Mouse (Mus musculus): ENCODE results near the gene Upk2. TPM values are rescaled to one million over a fixed set of nuclear protein-coding genes. Genes with fewer than 3 reads are reported as not detected.
A peak's percentile ranks its signal among the peaks of the same experiment; 100 is the strongest.
"Not testable (repeated sequence)": the region's sequence is repeated elsewhere in the genome, so short reads cannot be mapped to it uniquely, and the experiment has no call there.

The Upk2 gene
- total RNA-seq, 4 experiments from 2014 or later: 0.29 to 0.54 TPM; not detected in 2

GRCm38 (mm10) chr9:44411601-44412130 lies 43.1 kb downstream of the Upk2 start:
- no peak for DNase-seq (ENCODE audit: low spot score in 2 of 2)

- DNase-seq (ENCODE audit: low spot score in 2 of 2): no peak
Observed at GRCm38 (mm10) chr9:44410647-44411336, 44.0 kb downstream of the Upk2 start.

GRCm38 (mm10) chr9:44408693-44409092 lies 46.1 kb downstream of the Upk2 start:
- DNase-seq (ENCODE audit: low spot score in 2 of 2): not testable (repeated sequence)

- no peak for DNase-seq (ENCODE audit: low spot score in 2 of 2)
Observed at GRCm38 (mm10) chr9:44407752-44408097, 47.1 kb downstream of the Upk2 start.

- DNase-seq (ENCODE audit: low spot score in 2 of 2): peak; percentile 84 to 86
Observed at GRCm38 (mm10) chr9:44406906-44407751, 47.6 kb downstream of the Upk2 start, which contains the start of the genes Rps25 and Trappc4. Gene Rps25 (plus strand): TSS chr9:44407139. Gene Trappc4 (minus strand): TSS chr9:44407600.

GRCm38 (mm10) chr9:44405011-44405410 lies 49.8 kb downstream of the Upk2 start:
- no peak for DNase-seq (ENCODE audit: low spot score in 2 of 2)

Other genes with a start within 250 kb of the Upk2 start
- 10 to 100 TPM in 1 of 4 experiments, 1 to 10 TPM in 3; 5.1 to 10.2 (median 7.3) TPM for gene Cbl, start 220.9 kb downstream of the Upk2 start, total RNA-seq (2022)
- not detected for gene Ccdc153, start 214.3 kb downstream of the Upk2 start, total RNA-seq (2022)
- gene Pdzd3, start 203.5 kb downstream of the Upk2 start, total RNA-seq (2022): 1 to 10 TPM in 1 of 4 experiments, under 1 TPM in 3; 0.56 to 1.0 (median 0.95) TPM
- 10 to 100 TPM; 20.5 to 24.7 (median 22.6) TPM for gene Nlrx1, start 186.4 kb downstream of the Upk2 start, total RNA-seq (2022)
- under 1 TPM; 0.12 to 0.70 (median 0.30) TPM for gene Abcg4, start 166.4 kb downstream of the Upk2 start, total RNA-seq (2022)
- 1 to 10 TPM; 4.5 to 9.6 (median 7.2) TPM for gene Hinfp, start 149.3 kb downstream of the Upk2 start, total RNA-seq (2022)
- gene C2cd2l, start 134.7 kb downstream of the Upk2 start, total RNA-seq (2022): 10 to 100 TPM; 10.4 to 18.9 (median 15.2) TPM
- 10 to 100 TPM; 10.9 to 14.8 (median 13.0) TPM for gene Dpagt1, start 129.0 kb downstream of the Upk2 start, total RNA-seq (2022)
- 10 to 100 TPM in 1 of 4 experiments, 1 to 10 TPM in 3; 7.8 to 10.3 (median 8.7) TPM for gene H2afx, start 120.3 kb downstream of the Upk2 start, total RNA-seq (2022)
- gene Hmbs, start 110.7 kb downstream of the Upk2 start, total RNA-seq (2022): 10 to 100 TPM; 24.2 to 26.1 (median 25.2) TPM
- 10 to 100 TPM; 17.6 to 19.0 (median 18.3) TPM for gene Vps11, start 93.3 kb downstream of the Upk2 start, total RNA-seq (2022)
- gene Hyou1, start 75.5 kb downstream of the Upk2 start, total RNA-seq (2022): 10 to 100 TPM; 24.2 to 32.0 (median 25.9) TPM
- gene Slc37a4, start 58.1 kb downstream of the Upk2 start, total RNA-seq (2022): 100 to 1,000 TPM in 3 of 4 experiments, 10 to 100 TPM in 1; 96.0 to 131 (median 127) TPM
- 100 to 1,000 TPM; 854 to 938 (median 914) TPM for gene Rps25, start 47.8 kb downstream of the Upk2 start, total RNA-seq (2022)
- gene Trappc4, start 47.4 kb downstream of the Upk2 start, total RNA-seq (2022): 10 to 100 TPM; 17.5 to 23.0 (median 19.5) TPM
- 1 to 10 TPM; 1.6 to 4.5 (median 3.4) TPM for gene Ccdc84, start 36.4 kb downstream of the Upk2 start, total RNA-seq (2022)
- not detected for gene Foxr1, start 13.8 kb downstream of the Upk2 start, total RNA-seq (2022)
- 10 to 100 TPM; 36.4 to 43.8 (median 41.7) TPM for gene Bcl9l, start 27.8 kb upstream of the Upk2 start, total RNA-seq (2022)
- gene Cxcr5, start 106.9 kb upstream of the Upk2 start, total RNA-seq (2022): not detected
- gene Ddx6, start 149.9 kb upstream of the Upk2 start, total RNA-seq (2022): 10 to 100 TPM; 71.3 to 85.3 (median 74.4) TPM
- gene Treh, start 218.3 kb upstream of the Upk2 start, total RNA-seq (2022): not detected